Mouse (Mus musculus): Measurements from ENCODE around the gene Tnfrsf1b. TPM values are rescaled to one million over a fixed set of nuclear protein-coding genes. Genes with fewer than 3 reads are reported as not detected.

The Tnfrsf1b gene
- 163 TPM for polyA plus RNA-seq (2017; shearing (Covaris generic))

DNA sequence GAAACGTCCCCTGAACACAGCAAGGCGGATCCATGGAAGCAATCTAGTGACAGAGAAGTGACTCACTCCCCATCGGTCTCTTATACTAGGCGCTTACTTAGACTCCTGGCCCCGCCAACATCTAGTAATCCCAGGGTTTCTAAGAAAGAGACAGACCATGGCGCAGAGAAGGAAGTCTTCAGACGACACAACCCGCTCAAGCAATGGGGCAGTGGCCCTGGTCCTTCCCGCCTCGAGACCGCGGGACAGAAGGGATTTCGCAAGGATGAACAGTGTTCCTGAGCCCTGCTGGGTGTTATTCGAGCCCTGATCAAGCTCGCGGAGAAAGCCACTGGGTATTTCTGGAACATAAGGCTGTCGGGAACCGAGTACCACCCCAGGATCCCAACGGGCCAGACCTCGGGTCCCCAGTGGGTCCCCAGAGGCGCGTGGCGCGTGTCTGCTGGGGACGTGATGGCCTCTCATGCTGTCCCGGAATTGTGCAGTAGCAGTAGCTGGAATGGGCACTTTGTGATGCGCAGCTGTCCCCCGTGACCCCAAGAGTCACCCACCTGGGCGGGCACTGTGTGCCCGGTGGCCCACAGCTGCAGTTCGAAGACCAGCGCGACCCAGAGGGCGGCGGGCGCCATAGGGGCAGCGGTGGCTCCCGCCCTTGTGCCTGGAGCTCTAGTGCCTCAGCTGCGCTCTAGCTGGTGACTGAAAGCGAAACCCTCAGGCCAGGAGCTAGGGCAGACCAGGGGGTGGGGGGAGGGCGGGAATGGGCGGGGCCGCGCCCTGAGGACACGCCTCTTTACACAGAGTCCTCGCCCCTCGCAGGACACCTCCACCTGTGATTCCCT lies at the start of gene Tnfrsf1b:
Gene Tnfrsf1b (minus strand): TSS at position 698 of the 839 bp plus-strand sequence.

GRCm38 (mm10) chr4:145194559-145195162 lies 52.0 kb downstream of the Tnfrsf1b start, which contains the start of gene Vps13d:
Gene Vps13d, minus strand, starts transcription at chr4:145195005.

Other genes with a start within 250 kb of the Tnfrsf1b start
- 6.3 TPM for gene Vps13d, start 51.9 kb downstream of the Tnfrsf1b start, polyA plus RNA-seq (2017; shearing (Covaris generic))
- not detected for gene Tnfrsf8, start 68.3 kb upstream of the Tnfrsf1b start, polyA plus RNA-seq (2017; shearing (Covaris generic))

Data from naive thymus-derived CD4-positive, alpha-beta T cell, adult 5 months (primary cell).